Mouse (Mus musculus): ENCODE data around the gene Gabra4.
"Not testable (repeated sequence)": the region's sequence is repeated elsewhere in the genome, so short reads cannot be mapped to it uniquely, and the experiment has no call there.

Gene Gabra4

DNA sequence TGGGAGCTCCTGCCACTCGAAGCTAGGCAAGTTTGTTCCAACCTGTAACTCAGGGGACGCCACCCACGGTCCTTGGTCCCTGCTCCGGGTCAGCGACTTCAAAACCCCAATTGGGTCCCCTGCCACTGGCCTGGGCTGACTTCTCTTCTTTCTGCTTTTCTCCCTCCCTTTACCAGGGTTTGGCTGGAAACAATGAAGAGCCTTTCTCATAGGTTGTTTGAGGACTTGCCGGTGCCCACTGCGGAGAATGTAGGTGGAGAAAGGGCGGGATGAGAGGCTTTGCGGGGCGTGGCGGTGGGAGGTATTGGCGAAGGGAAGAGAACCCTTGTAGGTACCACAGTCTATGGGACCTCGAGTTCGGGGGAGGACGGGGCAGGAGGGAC lies at the start of gene Gabra4:
Gene Gabra4 (minus strand): TSS at position 194 of the 383 bp plus-strand sequence.
- no peak for DNase-seq (ENCODE audit: low spot score)

DNA sequence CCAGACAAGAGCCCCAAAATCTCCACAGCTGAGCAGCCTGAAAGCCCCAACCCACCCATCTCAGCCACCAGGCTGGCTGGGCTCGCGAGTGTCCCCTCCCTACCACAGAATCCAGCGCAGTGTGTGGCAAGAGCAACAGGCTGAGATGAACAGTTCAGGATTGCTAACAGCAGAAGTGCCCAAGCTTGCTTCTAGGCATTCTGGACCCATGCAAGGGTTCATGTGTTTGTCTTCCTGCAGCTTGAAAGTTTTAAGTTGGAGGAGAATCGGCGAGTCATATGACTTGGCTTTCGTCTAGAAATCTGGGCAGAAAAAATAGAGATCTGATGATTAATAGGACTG lies 43.1 kb upstream of the Gabra4 start:
- DNase-seq (ENCODE audit: low spot score) = no peak

DNA sequence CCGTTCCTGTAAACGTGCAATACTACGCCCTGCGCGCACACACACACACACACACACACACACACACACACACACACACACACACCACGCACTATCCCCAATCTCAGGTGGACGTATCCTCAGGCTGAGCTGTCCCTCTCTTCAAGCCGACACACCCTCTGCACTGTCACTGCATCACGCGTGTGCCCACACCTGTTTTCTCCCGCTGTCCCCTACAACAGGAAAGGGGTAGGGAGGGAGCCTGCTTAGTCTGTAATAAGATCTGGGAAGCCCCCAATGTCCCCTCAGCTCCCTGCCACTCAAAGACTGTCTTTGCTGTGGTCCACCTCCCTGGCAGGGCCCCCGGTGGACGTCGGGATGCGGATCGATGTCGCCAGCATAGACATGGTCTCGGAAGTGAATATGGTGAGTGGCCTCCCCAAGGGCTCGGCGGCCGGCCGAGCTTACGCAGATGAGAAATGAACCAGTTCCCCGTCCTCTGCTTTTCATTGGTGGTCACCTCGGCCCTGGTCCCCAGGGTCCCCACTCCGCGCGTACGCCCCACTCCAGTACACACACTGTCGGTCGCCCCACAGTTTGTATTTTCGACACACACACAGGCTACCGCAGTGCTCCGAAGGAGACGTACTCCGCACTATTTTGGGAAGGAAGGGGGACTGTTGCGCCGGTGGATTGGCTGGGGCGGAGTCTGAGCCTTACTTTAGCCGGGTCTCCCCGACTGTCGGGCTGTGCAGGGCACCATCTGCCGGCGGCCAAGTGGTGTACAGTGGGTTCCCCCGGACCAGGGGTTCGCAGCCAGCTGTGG lies 42.6 kb upstream of the Gabra4 start:
- no peak for DNase-seq (ENCODE audit: low spot score)

DNA sequence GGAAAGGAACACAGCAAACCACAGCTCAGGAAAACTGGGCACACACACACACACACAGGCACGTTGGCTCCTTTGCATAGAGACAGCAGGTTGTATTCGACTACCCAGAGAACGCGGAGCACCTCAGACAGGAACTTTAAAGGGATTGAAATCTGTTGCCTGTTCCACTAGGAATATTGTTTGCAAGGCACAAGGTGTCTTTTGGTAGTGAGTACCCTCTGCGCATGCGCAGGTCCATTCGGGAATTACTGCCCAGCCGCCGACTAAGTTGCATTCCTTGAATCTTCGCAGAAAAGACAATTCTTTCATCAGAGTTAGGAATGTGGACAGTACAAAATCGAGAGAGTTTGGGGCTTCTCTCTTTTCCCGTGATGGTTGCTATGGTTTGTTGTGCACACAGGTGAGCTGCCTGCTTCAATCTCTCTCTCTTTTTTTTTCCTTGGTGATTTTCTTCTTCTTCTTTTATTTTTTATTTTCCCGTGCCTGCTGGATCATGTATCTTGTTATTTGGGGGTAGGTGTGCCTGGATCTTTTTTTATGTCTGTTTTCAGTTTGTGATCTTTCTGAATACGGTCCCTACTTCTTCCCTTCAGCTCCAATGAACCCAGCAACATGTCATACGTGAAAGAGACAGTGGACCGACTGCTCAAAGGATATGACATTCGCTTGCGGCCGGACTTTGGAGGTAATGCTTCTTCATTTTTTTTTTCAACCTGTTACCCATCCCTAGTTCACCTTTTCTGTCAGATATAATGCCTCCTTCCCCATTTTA lies 41.8 kb upstream of the Gabra4 start:
- no peak for DNase-seq (ENCODE audit: low spot score)

GRCm38 (mm10) chr5:71665593-71665992 lies 7.5 kb upstream of the Gabra4 start:
- no peak for DNase-seq (ENCODE audit: low spot score)

DNA sequence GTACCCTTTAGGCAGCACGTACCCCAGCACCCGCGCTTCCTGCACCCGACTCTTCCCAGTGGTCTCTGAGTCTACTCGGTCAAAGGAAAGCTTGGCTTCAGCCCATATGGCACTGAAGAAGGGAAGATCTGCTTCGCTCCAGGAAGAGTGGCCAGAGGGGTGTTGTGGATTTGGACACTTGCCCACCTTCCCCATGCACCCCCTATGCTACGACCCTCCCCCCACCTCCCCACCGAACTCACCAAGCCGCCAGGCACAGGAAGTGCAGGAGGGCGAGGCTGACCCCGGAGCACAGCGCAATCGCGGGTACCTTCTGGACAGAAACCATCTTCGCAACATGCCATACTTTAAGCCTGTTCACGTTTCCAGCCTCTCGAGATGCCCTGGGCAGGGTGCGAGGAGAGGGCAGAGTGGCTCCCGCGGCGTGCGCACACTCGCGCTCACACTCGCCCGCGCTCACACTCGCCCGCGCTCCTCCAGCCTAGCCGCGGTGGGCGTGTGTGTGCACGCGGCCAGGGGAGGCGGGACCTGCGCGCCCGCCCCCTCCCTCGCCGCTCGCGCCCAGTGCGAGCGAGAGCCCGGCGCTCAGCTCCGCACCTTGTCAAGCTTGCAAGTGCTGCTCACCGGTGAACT lies 510 bp downstream of the Gabra4 start, which contains the start of gene Gabrb1:
Gene Gabrb1 (plus strand): TSS at position 632 of the 633 bp plus-strand sequence.
- no peak for DNase-seq (ENCODE audit: low spot score)

GRCm38 (mm10) chr5:71656771-71657170 lies 1.3 kb downstream of the Gabra4 start:
- DNase-seq (ENCODE audit: low spot score) = no peak

GRCm38 (mm10) chr5:71654056-71654455 lies 4.1 kb downstream of the Gabra4 start:
- DNase-seq (ENCODE audit: low spot score) = no peak

DNA sequence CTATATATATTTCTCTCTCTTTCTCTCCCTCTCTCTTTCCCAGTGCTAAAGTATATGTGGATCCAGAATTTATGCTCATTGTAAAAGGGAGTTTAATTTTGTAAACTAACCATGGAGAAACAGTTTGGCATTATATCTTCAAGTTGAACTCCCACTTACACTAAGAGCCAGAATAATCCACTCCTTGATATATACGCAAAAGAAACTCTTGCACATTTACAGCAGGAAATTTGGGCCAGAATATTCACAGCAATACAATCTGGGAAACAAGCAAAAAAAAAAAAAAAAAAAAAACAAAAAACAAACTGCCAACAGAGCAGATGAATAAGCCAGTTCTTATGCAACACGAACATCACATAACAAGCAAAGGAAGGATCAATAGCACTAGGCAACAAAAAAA lies 10.0 kb downstream of the Gabra4 start:
- DNase-seq (ENCODE audit: low spot score) = no peak

DNA sequence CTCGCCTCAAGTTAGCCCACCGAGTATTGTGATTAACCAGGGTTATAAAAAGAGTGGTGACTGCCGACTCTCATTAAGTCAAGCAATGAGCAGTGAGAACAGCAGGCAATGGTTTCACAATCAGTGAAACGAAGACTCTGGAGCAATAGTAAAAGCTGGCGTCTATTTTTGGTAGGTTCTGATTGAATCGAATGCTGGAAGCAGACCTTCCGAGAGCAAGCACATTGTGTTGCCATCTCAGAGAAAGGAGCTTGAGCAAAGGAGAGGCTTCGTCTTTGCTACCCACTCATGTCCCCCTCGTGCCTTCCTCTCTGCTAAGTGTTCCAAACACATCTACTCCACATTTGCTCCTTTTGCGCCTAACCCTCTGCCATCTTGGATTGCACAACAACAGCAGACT lies 18.3 kb downstream of the Gabra4 start:
- DNase-seq (ENCODE audit: low spot score) = no peak

DNA sequence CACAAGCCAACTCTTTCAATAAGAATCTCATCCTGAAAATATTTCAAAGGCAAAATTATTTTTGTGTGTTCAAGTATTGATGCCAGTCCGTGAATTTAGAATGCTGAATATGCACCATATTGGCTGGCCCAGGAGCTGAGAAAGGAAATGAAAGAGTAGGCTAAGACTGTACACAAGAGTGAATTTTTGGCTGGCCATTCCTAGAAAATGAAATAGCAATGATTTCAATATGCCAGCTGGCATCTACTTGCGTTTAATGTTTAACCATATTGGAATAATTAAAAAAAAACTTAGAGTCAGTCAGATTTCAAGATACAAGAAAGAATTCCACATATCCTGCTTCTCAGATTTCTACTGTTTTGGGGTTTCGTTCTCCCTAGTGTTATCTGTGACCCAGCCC lies 30.3 kb downstream of the Gabra4 start:
- DNase-seq (ENCODE audit: low spot score) = no peak

DNA sequence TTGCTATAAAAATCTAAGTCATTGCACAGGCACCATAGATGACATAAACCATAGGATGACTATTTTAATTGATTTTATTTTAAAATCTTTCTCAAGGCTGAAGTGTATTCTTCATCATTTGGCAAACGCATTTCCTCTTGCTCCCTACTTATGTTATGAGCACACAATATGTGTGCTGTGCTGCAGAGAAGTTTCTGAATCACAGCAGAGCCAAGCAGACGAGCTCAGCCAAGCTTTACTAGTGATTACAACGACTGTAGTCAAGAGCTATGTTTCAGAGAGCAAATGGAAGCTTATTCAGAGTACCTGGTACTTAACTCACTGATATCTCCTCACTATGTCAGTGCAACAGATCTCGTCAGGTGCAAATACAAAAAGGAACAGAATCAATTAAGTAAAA lies 41.4 kb downstream of the Gabra4 start:
- no peak for DNase-seq (ENCODE audit: low spot score)

GRCm38 (mm10) chr5:71614311-71614710 lies 43.8 kb downstream of the Gabra4 start:
- DNase-seq (ENCODE audit: low spot score) = no peak

GRCm38 (mm10) chr5:71608735-71609134 lies 49.4 kb downstream of the Gabra4 start:
- DNase-seq (ENCODE audit: low spot score) = no peak

DNA sequence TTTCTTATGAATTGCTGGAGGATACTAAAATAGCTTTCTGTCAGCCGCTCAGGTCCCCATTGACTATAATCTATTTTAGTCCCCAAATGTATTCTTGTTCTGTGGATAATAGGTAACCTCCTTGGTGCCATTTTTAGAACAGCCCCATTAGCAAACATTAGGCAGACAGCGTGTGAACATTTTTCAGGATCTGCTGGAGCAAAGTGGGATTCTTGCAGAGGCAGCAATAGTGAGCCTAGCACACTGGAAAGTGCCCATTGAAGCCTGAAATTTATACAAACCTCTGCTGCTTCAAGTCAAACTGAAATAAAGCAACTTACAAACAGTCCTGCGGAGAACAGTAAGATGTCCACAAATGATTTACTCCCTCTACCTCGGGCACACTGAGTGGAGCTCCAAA lies 51.2 kb downstream of the Gabra4 start:
- no peak for DNase-seq (ENCODE audit: low spot score)

DNA sequence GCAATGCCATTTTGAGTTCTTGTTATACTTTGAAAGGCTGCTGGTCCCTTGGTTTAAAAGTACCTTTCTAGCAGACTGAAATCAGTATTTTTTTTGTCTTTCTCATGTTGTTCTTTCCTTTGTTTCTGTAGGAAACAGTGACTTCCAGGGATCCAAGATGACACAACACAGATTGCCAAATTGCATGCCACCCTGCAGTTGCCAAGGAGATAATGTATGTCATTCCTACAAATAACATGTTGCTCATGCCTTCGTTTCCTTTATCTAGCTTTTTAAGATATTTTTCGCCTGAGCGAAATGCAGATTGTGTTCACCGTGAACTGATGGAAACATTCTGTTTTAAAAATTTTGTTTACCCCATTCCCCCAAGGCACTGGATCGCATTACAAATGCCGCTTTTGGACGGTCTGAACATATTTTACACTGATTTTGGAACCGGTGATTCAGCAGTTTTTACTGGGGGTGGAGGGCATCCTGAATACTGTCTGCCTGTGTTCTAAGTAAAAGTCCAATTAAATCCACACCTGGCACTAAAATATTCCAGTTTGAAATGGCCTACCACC lies 53.9 kb downstream of the Gabra4 start:
- no peak for DNase-seq (ENCODE audit: low spot score)

DNA sequence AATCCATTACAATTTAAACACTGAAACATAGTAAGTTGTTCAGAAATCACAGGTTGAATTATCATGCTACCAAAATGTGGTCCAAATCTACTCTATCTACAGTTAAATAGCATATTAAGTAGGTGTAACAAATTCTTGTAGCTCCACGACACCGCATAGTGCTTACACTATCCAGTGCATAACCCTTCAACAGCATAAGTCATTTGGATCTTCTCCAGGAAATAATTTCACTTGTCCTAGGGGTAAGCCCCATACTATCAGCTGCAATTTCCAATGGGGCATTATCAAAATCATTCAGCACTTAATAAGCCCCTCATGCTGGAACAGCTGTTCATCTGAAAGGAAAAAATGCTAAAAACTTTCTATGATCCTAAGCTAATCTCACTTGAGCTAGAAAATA lies 62.8 kb downstream of the Gabra4 start:
- no peak for DNase-seq (ENCODE audit: low spot score)

DNA sequence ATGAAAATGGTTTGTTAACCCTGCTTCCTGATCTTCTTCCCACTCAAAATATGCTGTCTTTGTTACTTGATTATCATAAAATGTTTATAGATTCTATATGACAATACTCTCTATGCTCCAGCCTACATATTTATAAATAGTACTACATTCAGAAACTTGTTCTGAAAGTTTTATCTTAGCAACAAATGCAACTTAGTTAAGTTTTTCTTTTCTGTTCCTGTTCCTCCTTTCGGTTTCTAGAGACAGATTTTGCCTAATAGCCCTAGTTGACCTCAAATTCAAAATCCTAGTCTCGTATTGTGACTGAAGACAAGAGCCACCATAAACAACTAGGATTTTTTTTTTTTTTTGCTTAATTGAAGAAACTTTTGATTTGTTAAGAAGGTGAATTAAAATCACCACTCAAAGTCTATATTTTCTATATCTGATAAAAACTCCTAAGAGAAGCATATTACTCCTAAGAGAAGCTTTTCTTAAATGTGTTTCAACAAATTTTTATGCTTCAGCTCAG lies 64.3 kb downstream of the Gabra4 start:
- no peak for DNase-seq (ENCODE audit: low spot score)

DNA sequence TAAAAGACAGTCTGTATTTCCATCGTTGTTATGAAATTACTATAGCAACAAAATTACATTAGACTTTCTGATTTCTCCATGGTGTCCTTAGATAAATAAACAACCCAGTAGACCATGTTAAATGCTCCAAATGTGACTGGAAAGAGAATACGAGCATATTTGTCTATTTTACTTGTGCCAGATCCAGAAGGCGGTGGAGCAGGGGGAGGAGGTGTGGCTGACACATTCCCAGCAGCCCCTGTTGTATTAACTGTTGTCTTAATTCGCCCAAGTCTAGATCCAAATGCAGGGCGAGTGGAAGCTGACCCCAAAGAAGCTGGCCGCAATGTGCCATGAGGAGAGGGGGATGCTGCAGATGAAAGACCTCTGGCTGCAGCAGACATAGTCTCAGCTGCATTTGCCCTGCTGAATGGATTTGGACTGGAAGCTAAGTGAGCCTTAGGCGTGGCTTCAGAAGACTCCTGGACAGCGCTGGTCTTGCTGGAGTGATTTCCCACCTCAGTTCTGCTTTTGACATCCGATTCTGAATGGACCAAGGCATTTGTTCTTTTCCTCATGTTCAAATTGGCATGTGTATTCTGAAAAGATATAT lies 86.4 kb downstream of the Gabra4 start:
- no peak for DNase-seq (ENCODE audit: low spot score)

DNA sequence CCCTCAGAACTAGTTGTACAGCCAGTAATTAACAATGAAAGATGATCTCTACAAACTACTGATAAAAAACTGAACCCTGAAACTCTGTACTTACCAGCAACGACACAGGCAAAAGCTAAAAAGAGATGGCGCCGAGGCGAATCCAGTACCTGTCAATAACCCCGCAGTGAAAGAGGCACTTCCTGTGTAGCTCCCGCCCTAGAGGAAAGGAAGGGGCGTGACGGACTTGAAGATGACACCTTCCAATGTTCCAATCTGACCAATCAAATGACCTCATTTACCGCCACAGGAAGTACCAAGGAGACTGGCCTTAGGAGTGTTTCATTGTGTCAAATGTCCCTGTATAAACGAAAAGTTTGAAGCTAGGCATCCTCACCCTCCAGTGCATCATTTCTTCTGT lies 110.0 kb downstream of the Gabra4 start, which contains the start of gene Cox7b2:
Gene Cox7b2 (minus strand): TSS at position 127 of the 400 bp plus-strand sequence.
- DNase-seq (ENCODE audit: low spot score) = no peak

- no peak for DNase-seq (ENCODE audit: low spot score)
Measured at GRCm38 (mm10) chr5:71545554-71545953, 112.6 kb downstream of the Gabra4 start.

GRCm38 (mm10) chr5:71525486-71525885 lies 132.6 kb downstream of the Gabra4 start:
- not testable (repeated sequence) for DNase-seq (ENCODE audit: low spot score)

Data from spleen, adult 12 weeks (tissue).